Mouse (Mus musculus) adrenal gland, postnatal 14 days (tissue): ENCODE data around the gene Slc7a8. TPM values are rescaled to one million over a fixed set of nuclear protein-coding genes. Genes with fewer than 3 reads are reported as not detected.

Experiments used
- DNase-seq: peaks from one replicate; pipeline ENCODE4 v3.0.0; 2021; ENCODE audit warnings: mixed read lengths
- long read RNA-seq, 2 experiments: library from polyadenylated mRNA; stranded (forward); transcript quantifications; one replicate each; pipeline ENCODE4 v2.0.0; 2021
- total RNA-seq: library from RNA; stranded (reverse); gene quantifications from 2 replicates; pipeline ENCODE4 v1.2.3, GENCODE M21; 2021

The Slc7a8 gene
- total RNA-seq = 46.1 and 51.5 TPM in 2 replicates
- long read RNA-seq, experiment 1, full-length matches to known transcripts = 25 of 42 reads
- long read RNA-seq, experiment 1, partial matches to known transcripts = 4 of 42 reads
- long read RNA-seq, experiment 1, other reads (novel, unspliced or antisense) = 13 of 42 reads
- long read RNA-seq, experiment 2, full-length matches to known transcripts = 20 of 33 reads
- long read RNA-seq, experiment 2, partial matches to known transcripts = 3 of 33 reads
- long read RNA-seq, experiment 2, other reads (novel, unspliced or antisense) = 10 of 33 reads

DNA sequence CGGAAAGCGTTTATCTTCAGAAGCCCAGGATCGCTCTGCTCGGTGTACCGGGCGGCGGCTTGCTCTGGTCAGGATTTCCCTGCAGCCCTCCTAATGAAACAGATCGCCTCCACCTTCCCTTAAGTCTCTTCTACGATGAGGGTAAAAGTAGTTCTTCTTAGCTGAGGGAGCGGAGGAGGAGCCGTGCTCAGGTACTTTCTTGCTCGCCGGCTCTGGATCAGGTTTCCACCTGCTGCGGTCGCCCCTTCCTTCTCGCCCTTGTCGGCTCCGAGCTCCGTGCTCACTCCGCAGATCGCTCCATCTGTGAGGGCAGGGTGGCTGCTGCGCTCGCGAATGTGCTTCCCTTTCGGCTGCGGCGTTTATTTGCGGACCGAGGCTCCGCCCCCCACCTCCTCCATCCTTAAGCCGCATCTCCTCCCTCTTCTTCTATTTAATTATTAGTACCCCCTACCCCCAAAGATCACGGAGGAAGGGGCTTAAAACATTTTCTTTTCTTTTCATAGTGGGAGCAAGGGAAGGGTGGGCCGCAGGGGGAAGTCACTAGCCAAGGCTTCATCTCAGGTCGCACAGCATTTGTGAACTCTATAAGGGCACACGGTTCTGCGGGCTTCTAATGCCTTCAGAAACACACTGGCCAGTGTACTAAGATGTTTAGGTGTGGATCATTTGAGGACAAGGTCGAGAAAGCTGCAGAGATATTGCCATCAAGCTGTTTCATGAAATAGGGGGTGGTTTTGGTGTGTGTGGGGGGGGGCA lies at the start of gene Slc7a8:
TSS of gene Slc7a8 (minus strand) at position 337 of the 756 bp plus-strand sequence.
- peak; percentile 68 for DNase-seq

GRCm38 (mm10) chr14:54823716-54824115 lies 42.0 kb upstream of the Slc7a8 start:
- DNase-seq = no peak

DNA sequence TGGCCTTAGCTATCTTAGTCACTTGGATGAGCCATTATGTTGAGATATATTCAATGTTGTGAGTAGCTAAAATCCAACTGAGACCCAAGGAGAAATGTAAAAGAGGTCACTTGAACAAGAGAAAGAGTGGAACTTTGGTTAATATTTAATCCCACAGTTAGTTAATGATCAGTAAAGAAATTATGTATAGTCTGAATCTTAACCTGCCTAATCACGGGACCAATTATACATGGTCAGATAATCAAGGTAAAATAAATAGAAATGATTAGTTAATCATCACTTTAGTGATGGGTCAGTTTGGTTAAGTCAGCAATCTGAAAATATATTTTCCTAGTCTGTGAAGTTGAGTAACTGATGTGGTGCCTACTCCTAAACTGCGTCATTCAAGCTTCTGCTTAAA lies 40.6 kb upstream of the Slc7a8 start:
- DNase-seq = no peak

GRCm38 (mm10) chr14:54817791-54818190 lies 36.0 kb upstream of the Slc7a8 start:
- DNase-seq = peak; percentile 56

GRCm38 (mm10) chr14:54815737-54816136 lies 34.0 kb upstream of the Slc7a8 start:
- DNase-seq = no peak

GRCm38 (mm10) chr14:54813991-54814390 lies 32.2 kb upstream of the Slc7a8 start, which contains the start of gene Rnf212b:
Gene Rnf212b, plus strand, starts transcription at chr14:54814141.
- no peak for DNase-seq

DNA sequence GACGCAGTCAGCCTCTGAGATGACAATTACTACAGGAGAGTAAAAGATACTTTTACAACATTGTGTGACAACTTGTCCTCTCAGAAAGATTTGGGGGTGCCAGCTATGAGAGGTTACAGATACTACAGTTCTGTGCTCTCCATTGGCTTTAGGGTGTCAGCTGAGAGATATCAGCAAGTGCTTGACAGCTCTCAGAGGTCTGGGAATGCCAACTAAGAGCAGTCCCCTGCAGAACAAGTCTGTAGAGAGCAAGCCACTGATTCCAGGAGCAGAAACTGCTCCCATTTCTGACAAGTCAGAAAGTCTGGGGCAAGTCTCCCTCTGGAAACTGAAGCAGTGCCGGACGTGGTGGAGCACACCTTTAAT lies 27.9 kb upstream of the Slc7a8 start:
- no peak for DNase-seq

GRCm38 (mm10) chr14:54808718-54809667 lies 27.2 kb upstream of the Slc7a8 start:
- DNase-seq = peak; percentile 23

DNA sequence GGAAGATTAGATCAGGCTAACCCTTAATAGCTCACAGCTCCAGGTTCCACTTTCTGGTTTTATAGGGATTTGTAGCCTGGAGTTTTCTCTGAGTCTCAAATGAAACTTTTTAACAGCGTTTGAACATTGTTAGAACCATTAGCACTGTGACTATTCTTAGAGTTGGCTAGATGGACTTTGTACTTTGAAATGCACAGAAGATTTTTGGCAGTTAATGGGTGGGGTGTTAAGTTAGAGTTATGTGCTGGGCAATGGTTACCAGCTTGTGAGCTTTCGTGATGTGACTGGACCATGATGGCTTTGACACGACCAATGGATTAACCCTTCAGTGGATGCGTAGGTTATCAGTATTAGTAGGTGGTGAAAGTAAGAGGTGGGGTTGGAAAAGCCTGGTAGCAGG lies 24.4 kb upstream of the Slc7a8 start:
- DNase-seq = no peak

GRCm38 (mm10) chr14:54802428-54802827 lies 20.7 kb upstream of the Slc7a8 start:
- no peak for DNase-seq

GRCm38 (mm10) chr14:54799686-54800085 lies 17.9 kb upstream of the Slc7a8 start:
- no peak for DNase-seq

DNA sequence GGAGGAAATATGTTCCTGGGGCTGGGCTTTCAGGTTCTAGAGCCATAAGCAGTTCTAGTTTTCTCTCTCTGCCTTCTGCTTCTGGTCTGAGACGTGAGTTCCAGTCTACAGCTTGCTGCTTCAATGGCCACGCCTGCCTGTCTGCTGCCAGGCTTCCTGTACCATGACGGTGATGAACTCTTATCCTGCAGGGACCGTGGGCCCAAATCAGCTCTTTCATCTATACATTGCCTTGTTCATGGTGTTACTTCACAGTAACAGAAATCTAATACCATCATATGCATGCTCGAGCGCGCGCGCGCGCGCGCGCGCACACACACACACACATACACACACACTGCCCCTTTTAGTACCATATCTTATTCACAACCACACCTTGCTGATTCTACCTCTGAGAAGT lies 15.0 kb upstream of the Slc7a8 start:
- no peak for DNase-seq

DNA sequence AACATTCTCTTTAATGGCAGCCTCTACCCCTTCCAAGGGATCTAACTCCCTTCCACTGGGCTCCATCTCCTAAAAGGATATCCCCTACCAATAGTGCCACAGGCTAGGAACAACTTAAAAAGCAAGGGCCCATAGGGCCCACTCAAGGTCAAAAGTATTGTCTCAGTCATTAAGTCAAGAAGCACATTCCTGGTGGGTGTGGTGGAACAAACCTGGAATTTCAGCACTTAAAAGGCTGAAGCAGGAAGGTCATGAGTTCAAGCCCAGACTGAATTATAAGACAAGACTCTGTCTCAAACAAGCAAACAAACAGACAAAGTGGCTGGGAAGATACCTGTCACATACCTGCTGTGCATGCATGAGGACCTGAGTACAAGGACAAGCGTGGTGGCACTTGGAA lies 14.2 kb upstream of the Slc7a8 start:
- DNase-seq = no peak

DNA sequence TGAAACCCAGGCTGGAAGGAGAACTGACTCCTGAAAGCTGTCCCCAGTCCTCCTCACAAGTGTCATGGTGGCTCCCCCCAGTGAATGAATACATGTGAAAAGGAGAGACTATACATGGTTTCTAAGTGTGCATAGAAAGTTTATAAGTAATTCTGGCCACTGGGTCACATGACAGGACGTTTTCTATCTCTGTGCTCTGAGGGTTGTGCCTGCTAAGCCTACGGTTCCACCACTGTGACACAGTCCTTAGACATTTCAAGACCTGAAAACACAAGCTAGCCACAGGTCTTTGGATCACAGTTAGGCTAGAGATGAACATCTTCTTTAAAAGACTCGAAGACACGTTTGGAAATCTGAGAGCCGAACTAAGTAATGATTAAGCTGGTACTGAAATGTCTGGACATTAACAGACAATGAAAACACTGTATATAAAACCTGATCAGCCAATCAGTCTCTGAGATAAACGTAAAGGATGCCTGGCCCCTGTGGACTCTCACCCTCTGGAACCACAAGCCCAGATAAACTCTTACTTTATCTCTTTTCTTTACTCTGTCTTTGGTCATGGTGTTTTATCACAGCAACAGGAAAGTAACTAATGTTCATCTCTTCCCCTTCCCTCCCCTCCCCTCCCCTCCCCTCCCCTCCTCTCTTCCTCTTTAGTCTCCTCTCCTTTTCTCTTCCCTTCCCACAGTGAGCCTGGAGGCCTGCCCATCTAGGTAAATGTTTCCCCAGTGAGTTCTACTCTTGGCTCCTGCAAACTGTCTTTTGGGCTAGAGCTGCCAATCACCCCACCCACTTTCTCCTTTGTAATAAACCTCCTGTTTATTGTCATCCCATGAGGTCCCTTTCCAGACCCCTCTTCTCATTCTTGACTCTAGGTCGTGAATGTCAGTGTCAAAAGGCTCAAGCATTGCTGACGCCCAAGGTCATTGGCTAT lies 12.4 kb upstream of the Slc7a8 start:
- no peak for DNase-seq

- DNase-seq = no peak
These were observed 11.6 kb upstream of the Slc7a8 start for GRCm38 (mm10) chr14:54793351-54793750.

GRCm38 (mm10) chr14:54792166-54792565 lies 10.4 kb upstream of the Slc7a8 start:
- no peak for DNase-seq

- no peak for DNase-seq
These were observed 6.5 kb upstream of the Slc7a8 start for GRCm38 (mm10) chr14:54788231-54788630.

DNA sequence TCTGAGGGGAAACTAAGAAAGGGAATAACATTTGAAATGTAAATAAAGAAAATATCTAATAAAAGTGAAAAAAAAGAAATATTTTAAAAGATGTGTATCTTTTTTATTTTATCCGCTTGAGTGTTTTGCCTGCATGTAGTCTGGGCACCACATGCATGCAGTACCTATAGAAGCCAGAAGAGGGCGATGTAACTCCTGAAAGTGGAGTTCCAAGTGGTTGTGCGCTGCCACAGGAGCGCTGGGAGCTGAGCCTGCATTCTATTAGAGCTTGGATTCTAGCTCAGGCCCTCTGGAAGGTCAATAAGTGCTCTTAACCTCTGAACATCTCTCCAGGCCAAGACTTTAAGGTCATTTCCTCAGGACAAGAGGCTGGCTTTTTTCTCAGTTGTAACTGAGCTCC lies 5.5 kb upstream of the Slc7a8 start:
- DNase-seq = no peak

DNA sequence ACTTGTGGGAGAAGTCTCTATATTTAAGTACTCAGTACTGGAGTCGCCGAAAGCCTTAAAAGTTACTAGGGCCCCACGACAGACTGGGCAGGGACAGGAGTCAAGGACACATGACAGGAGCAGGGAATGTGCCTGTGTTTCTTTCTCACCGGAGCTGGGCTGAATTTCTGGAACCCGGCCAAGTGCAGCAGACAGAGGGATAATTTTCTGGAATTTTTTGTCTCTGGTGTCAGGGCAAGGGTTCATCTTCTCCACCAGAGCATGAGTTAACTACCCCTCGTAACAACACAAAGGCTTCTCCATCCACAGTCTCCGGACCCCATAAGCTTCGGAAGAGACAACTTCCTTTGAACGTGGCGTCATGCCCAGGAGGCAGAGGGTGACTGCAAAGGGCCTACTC lies 4.7 kb upstream of the Slc7a8 start:
- peak; percentile 64 for DNase-seq

DNA sequence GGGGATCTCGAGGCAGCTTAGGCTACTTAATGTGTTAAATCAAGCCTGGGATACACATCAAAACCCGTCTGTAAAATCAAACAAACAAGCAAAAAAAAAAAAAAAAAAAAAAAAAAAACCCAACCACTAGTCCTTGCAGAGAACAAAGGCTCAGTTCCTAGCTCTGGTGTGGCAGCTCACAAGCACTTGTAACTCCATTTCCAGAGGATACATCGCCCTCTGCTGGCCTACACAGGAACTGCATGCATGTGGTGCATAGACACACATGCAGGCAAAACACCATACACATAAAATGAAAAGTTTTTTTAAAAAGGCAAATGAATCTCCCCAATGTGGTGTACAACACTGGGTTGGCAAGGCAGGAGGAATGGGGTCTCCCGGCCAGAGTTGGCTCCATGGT lies 4.2 kb upstream of the Slc7a8 start:
- peak; percentile 91 for DNase-seq

DNA sequence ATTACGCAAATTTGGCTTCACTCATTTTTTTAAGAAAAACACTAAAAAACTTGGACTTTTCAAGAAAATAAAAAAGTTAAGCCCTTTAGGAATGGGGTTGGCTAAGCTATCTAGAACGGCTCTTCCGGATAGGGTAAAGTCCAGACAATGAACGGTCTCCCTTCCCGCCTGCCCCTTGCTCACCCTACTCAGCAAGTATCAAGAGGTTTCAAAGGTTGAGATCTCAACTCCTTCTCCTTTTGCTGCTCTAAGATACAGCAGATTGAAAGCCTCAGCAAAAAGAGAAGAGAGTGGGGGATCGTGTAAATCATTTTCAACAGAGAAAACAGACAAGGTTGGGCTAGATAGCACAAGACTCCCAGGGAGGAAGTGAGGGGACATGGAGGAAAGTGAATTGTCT lies 1.2 kb upstream of the Slc7a8 start:
- DNase-seq = no peak
